Mouse (Mus musculus) embryonic facial prominence, embryonic 11.5 days (tissue): Measurements from ENCODE around the gene Gm27029. TPM values are rescaled to one million over a fixed set of nuclear protein-coding genes. Genes with fewer than 3 reads are reported as not detected.
"Not testable (repeated sequence)": the region's sequence is repeated elsewhere in the genome, so short reads cannot be mapped to it uniquely, and the experiment has no call there.

Source experiments
- ATAC-seq: fragments of 200-750 bp; cut with Nextera tagmentation; replicated peaks from 2 replicates; pipeline ENCODE4 v1.8.0; 2017; ENCODE audit warnings: low read depth; ENCODE audit not compliant: insufficient number of reproducible peaks, low FRiP score, low TSS enrichment
- DNase-seq: peaks from one replicate; pipeline ENCODE4 v3.0.0-alpha.2; 2015; ENCODE audit warnings: low spot score
- H3K27ac ChIP-seq: fragments of 300-500 bp; sonication (generic); replicated peaks from 2 replicates; pipeline ENCODE4 v1.5.1; 2014; ENCODE audit warnings: mild to moderate bottlenecking, low read depth, low read length, control low read depth
- H3K27me3 ChIP-seq: fragments of 300-500 bp; sonication (generic); 2 replicates; pipeline ENCODE4 v1.6.1; 2014; ENCODE audit warnings: mild to moderate bottlenecking, low read length, moderate library complexity, mixed read lengths; ENCODE audit not compliant: control insufficient read depth, insufficient read depth
- H3K36me3 ChIP-seq: fragments of 300-500 bp; sonication (generic); replicated peaks from 2 replicates; pipeline ENCODE4 v1.6.1; 2014; ENCODE audit warnings: low read depth, mild to moderate bottlenecking, low read length, moderate library complexity, mixed read lengths; ENCODE audit not compliant: control insufficient read depth, insufficient read depth
- H3K4me1 ChIP-seq: fragments of 300-500 bp; sonication (generic); 2 replicates; pipeline ENCODE4 v1.6.1; 2014; ENCODE audit warnings: low read length, mixed read lengths; ENCODE audit not compliant: control insufficient read depth, insufficient read depth
- H3K4me2 ChIP-seq: fragments of 300-500 bp; sonication (generic); 2 replicates; pipeline ENCODE4 v1.6.1; 2014; ENCODE audit warnings: low read depth, mild to moderate bottlenecking, control low read depth, low read length, moderate library complexity
- H3K4me3 ChIP-seq: fragments of 300-500 bp; sonication (generic); 2 replicates; pipeline ENCODE4 v1.5.1; 2014; ENCODE audit warnings: low read depth, low read length, control low read depth
- H3K9ac ChIP-seq: fragments of 300-500 bp; sonication (generic); replicated peaks from 2 replicates; pipeline ENCODE4 v1.6.1; 2014; ENCODE audit warnings: mild to moderate bottlenecking, control low read depth, low read length
- H3K9me3 ChIP-seq: fragments of 300-500 bp; sonication (generic); replicated peaks from 2 replicates; pipeline ENCODE4 v1.6.1; 2016; ENCODE audit warnings: mild to moderate bottlenecking, low read length, inconsistent platforms, mixed read lengths; ENCODE audit not compliant: control insufficient read depth
- WGBS: fragments of 180-500 bp; shearing (Covaris S2); extraction: QIAGEN DNeasy Blood & Tissue Kit; methylation state at CpG from one replicate; pipeline ENCODE4 v1.1.7; 2014; 5-methylcytosine and 5-hydroxymethylcytosine counted together
- polyA plus RNA-seq: library from polyadenylated mRNA; unstranded; fragments of >200 nt; fragmentation: Nextera tagmentation; extraction: Ambion mirVana; gene quantifications from 2 replicates; pipeline ENCODE4 v1.2.1, GENCODE M21; 2014

The Gm27029 gene
- polyA plus RNA-seq, 1 experiment from 2014 or later = 10.1 TPM

- peak; percentile 39 for DNase-seq
- H3K36me3 ChIP-seq = no peaks in the 10 kb centered on the region
- peak overlapping the region; percentile 70 for H3K4me3 ChIP-seq
- H3K4me1 ChIP-seq = peaks cover 5% of the 10 kb centered on the region; the same call in 1 of the 2 replicates
- H3K9me3 ChIP-seq = no peaks in the 10 kb centered on the region
- peak overlapping the region; percentile 8; the same call in 1 of the 2 replicates for H3K27ac ChIP-seq
- no peaks in the 10 kb centered on the region for H3K27me3 ChIP-seq
- H3K4me2 ChIP-seq = peak overlapping the region; percentile 76
- ATAC-seq = peak; percentile 20
- under 1% methylated on average over 29 of the region's 31 CpGs for WGBS
- H3K9ac ChIP-seq = peak overlapping the region; percentile 72
Observed at GRCm38 (mm10) chr11:101468263-101468688, 43.7 kb upstream of the Gm27029 start.

- under 1% methylated on average over 37 of the region's 54 CpGs for WGBS
- peak overlapping the region; percentile 76 for H3K4me2 ChIP-seq
- H3K4me3 ChIP-seq = peak overlapping the region; percentile 70
- H3K9ac ChIP-seq = peak overlapping the region; percentile 72
- H3K27me3 ChIP-seq = no peaks in the 10 kb centered on the region
- DNase-seq = peak; percentile 87
- no peaks in the 10 kb centered on the region for H3K9me3 ChIP-seq
- H3K36me3 ChIP-seq = no peaks in the 10 kb centered on the region
- H3K4me1 ChIP-seq = peaks cover 5% of the 10 kb centered on the region; the same call in 1 of the 2 replicates
- no peak overlapping the region; the same call in 1 of the 2 replicates for H3K27ac ChIP-seq
- ATAC-seq = peak; percentile 46
Observed at GRCm38 (mm10) chr11:101467477-101468262, 43.1 kb upstream of the Gm27029 start.

- H3K4me1 ChIP-seq, H3K36me3 ChIP-seq, H3K4me3 ChIP-seq, H3K9ac ChIP-seq, DNase-seq, H3K9me3 ChIP-seq, H3K27ac ChIP-seq, ATAC-seq, H3K27me3 ChIP-seq: not testable (repeated sequence)
- H3K4me2 ChIP-seq = peak overlapping the region; percentile 98; the same call in 1 of the 2 replicates
- 61% methylated on average over 5 of the region's 5 CpGs for WGBS
Observed at GRCm38 (mm10) chr11:101466552-101466950, 42.0 kb upstream of the Gm27029 start.

GRCm38 (mm10) chr11:101465869-101466551 lies 41.4 kb upstream of the Gm27029 start, which contains the start of gene Vat1:
Gene Vat1 (minus strand): TSS chr11:101466230.
- Histone ChIP-seq H3K27ac (0 out of 2 replicates have a peak within 1 kb of the TSS, but pooled peaks have one; percentile 52), H3K4me3 (peak within 1 kb of the TSS; percentile 73), H3K27me3 (no peaks in the 10 kb centered on the region), H3K4me1 (peaks cover 9% of the 10 kb centered on the region; the same call in 1 of the 2 replicates), H3K9ac (peak within 1 kb of the TSS; percentile 65), H3K4me2 (peak within 1 kb of the TSS; percentile 98), H3K9me3 (no peaks in the 10 kb centered on the region), H3K36me3 (no peaks in the 10 kb centered on the region)
- 2% methylated on average over 59 of the region's 60 CpGs for WGBS
- ATAC-seq (0 out of 2 replicates have a peak, but pooled peaks have one; percentile 17), DNase-seq (peak; percentile 71)

- Histone ChIP-seq H3K9me3 (no peaks in the 10 kb centered on the region), H3K4me1 (peaks cover 9% of the 10 kb centered on the region; the same call in 1 of the 2 replicates), H3K27me3 (no peaks in the 10 kb centered on the region), H3K9ac (peak overlapping the region; percentile 65), H3K4me2 (peak overlapping the region; percentile 98), H3K27ac (0 out of 2 replicates have a peak overlapping the region, but pooled peaks have one; percentile 52), H3K36me3 (no peaks in the 10 kb centered on the region), H3K4me3 (peak overlapping the region; percentile 73)
- ATAC-seq (0 out of 2 replicates have a peak, but pooled peaks have one; percentile 12), DNase-seq (peak; percentile 63)
- WGBS = under 1% methylated on average over 51 of the region's 51 CpGs
Observed at GRCm38 (mm10) chr11:101465101-101465868, 40.7 kb upstream of the Gm27029 start.

- Histone ChIP-seq H3K4me3 (peak within 1 kb of the TSS; percentile 73), H3K4me2 (peak within 1 kb of the TSS; percentile 98), H3K4me1 (peaks cover 13% of the 10 kb centered on the region; the same call in 1 of the 2 replicates), H3K27me3 (no peaks in the 10 kb centered on the region), H3K9me3 (no peaks in the 10 kb centered on the region), H3K36me3 (no peaks in the 10 kb centered on the region), H3K27ac (0 out of 2 replicates have a peak within 1 kb of the TSS, but pooled peaks have one; percentile 52), H3K9ac (peak within 1 kb of the TSS; percentile 65)
- WGBS = 7% methylated on average over 12 of the region's 12 CpGs
- DNase-seq = peak; percentile 40
- ATAC-seq = no peak
Observed at GRCm38 (mm10) chr11:101464211-101465100, 39.9 kb upstream of the Gm27029 start, which contains the start of gene Rnd2. Gene Rnd2 (plus strand): TSS chr11:101464999.
